Mouse (Mus musculus) E14TG2a.4 (cell line): ENCODE measurements around the gene Vgll4.

ENCODE experiments used
- H3K27me3 ChIP-seq: 2 replicates; pipeline ENCODE4 v1.6.1; 2014; ENCODE audit warnings: low read length, control low read depth; ENCODE audit not compliant: insufficient read depth
- H3K36me3 ChIP-seq: 2 replicates; pipeline ENCODE4 v1.6.1; 2014; ENCODE audit warnings: low read length, control low read depth; ENCODE audit not compliant: insufficient read depth
- H3K4me1 ChIP-seq: replicated peaks from 2 replicates; pipeline ENCODE4 v1.6.1; 2014; ENCODE audit warnings: low read depth, low read length, control low read depth
- H3K4me3 ChIP-seq: replicated peaks from 2 replicates; pipeline ENCODE4 v1.5.1; 2014; ENCODE audit warnings: mild to moderate bottlenecking, low read length
- H3K9me3 ChIP-seq: 2 replicates; pipeline ENCODE4 v1.6.1; 2014; ENCODE audit warnings: low read length, control low read depth
- CTCF ChIP-seq: conservative IDR thresholded peaks from 2 replicates; pipeline ENCODE4 v1.5.1; 2014; ENCODE audit warnings: low read length
- NANOG ChIP-seq: IDR thresholded peaks from 2 replicates; pipeline ENCODE4 v1.6.1; 2014; ENCODE audit warnings: borderline replicate concordance, low read length, mixed read lengths
- POU5F1 ChIP-seq: IDR thresholded peaks from 2 replicates; pipeline ENCODE4 v1.6.1; 2014; ENCODE audit warnings: low read length, borderline replicate concordance

Gene Vgll4

GRCm38 (mm10) chr6:114858722-114859053 lies 111.1 kb downstream of the Vgll4 start:
- TF ChIP-seq CTCF, result no peak
- TF ChIP-seq POU5F1, result no peak
- no peak for TF ChIP-seq NANOG
- H3K36me3 ChIP-seq, result peaks cover 4% of the 10 kb centered on the region; the same call in 1 of the 2 replicates
- no peaks in the 10 kb centered on the region for H3K27me3 ChIP-seq
- H3K9me3 ChIP-seq, result no peaks in the 10 kb centered on the region
- H3K4me1 ChIP-seq, result peaks cover 12% of the 10 kb centered on the region
- no peak overlapping the region for H3K4me3 ChIP-seq

- Histone ChIP-seq H3K9me3 (no peaks in the 10 kb centered on the region), H3K4me1 (peaks cover 13% of the 10 kb centered on the region), H3K36me3 (peaks cover 4% of the 10 kb centered on the region; the same call in 1 of the 2 replicates), H3K27me3 (no peaks in the 10 kb centered on the region), H3K4me3 (no peak overlapping the region)
- TF ChIP-seq CTCF, result no peak
- TF ChIP-seq POU5F1, result no peak
- no peak for TF ChIP-seq NANOG
These were observed 111.6 kb downstream of the Vgll4 start for GRCm38 (mm10) chr6:114857996-114858721.

- no peak overlapping the region for H3K4me3 ChIP-seq
- H3K27me3 ChIP-seq, result no peaks in the 10 kb centered on the region
- H3K4me1 ChIP-seq, result peaks cover 21% of the 10 kb centered on the region
- no peaks in the 10 kb centered on the region for H3K36me3 ChIP-seq
- TF ChIP-seq POU5F1 (no peak), NANOG (no peak), CTCF (no peak)
- no peaks in the 10 kb centered on the region for H3K9me3 ChIP-seq
These were observed 113.3 kb downstream of the Vgll4 start for GRCm38 (mm10) chr6:114856501-114856900.

- peaks cover 20% of the 10 kb centered on the region for H3K4me1 ChIP-seq
- no peaks in the 10 kb centered on the region for H3K9me3 ChIP-seq
- no peaks in the 10 kb centered on the region for H3K36me3 ChIP-seq
- no peak overlapping the region for H3K4me3 ChIP-seq
- TF ChIP-seq POU5F1 (no peak), CTCF (no peak), NANOG (no peak)
- no peaks in the 10 kb centered on the region for H3K27me3 ChIP-seq
These were observed 114.2 kb downstream of the Vgll4 start for GRCm38 (mm10) chr6:114855644-114856043.

- no peaks in the 10 kb centered on the region for H3K36me3 ChIP-seq
- H3K4me1 ChIP-seq, result peaks cover 20% of the 10 kb centered on the region
- 0 out of 2 replicates have a peak, but pooled peaks cover 4% of the 10 kb centered on the region for H3K27me3 ChIP-seq
- H3K4me3 ChIP-seq, result no peak overlapping the region
- TF ChIP-seq CTCF (no peak), NANOG (no peak), POU5F1 (no peak)
- H3K9me3 ChIP-seq, result no peaks in the 10 kb centered on the region
These were observed 115.4 kb downstream of the Vgll4 start for GRCm38 (mm10) chr6:114854368-114854767.

GRCm38 (mm10) chr6:114852739-114853138 lies 117.1 kb downstream of the Vgll4 start:
- TF ChIP-seq POU5F1 (no peak), NANOG (no peak), CTCF (no peak)
- Histone ChIP-seq H3K36me3 (no peaks in the 10 kb centered on the region), H3K4me3 (no peak overlapping the region), H3K27me3 (0 out of 2 replicates have a peak, but pooled peaks cover 6% of the 10 kb centered on the region), H3K9me3 (no peaks in the 10 kb centered on the region), H3K4me1 (peaks cover 25% of the 10 kb centered on the region)

GRCm38 (mm10) chr6:114851688-114852087 lies 118.1 kb downstream of the Vgll4 start:
- H3K27me3 ChIP-seq, result 0 out of 2 replicates have a peak, but pooled peaks cover 8% of the 10 kb centered on the region
- no peak for TF ChIP-seq NANOG
- TF ChIP-seq POU5F1, result no peak
- no peak for TF ChIP-seq CTCF
- H3K4me3 ChIP-seq, result no peak overlapping the region
- no peaks in the 10 kb centered on the region for H3K9me3 ChIP-seq
- peaks cover 35% of the 10 kb centered on the region for H3K4me1 ChIP-seq
- H3K36me3 ChIP-seq, result no peaks in the 10 kb centered on the region

- peaks cover 52% of the 10 kb centered on the region for H3K4me1 ChIP-seq
- H3K27me3 ChIP-seq, result 0 out of 2 replicates have a peak, but pooled peaks cover 8% of the 10 kb centered on the region
- H3K36me3 ChIP-seq, result no peaks in the 10 kb centered on the region
- no peak overlapping the region for H3K4me3 ChIP-seq
- no peak for TF ChIP-seq CTCF
- TF ChIP-seq POU5F1, result no peak
- no peak for TF ChIP-seq NANOG
- no peaks in the 10 kb centered on the region for H3K9me3 ChIP-seq
These were observed 120.0 kb downstream of the Vgll4 start for GRCm38 (mm10) chr6:114849787-114850186.
